Mouse (Mus musculus) embryonic fibroblast, embryonic 13.5 days (primary cell): ENCODE results near the gene Lrrc61.

Experiments used
- CTCF ChIP-seq: IDR thresholded peaks from 2 replicates; pipeline ENCODE4 v1.5.1; 2011; ENCODE audit warnings: mild to moderate bottlenecking, control low read depth, low read length, moderate library complexity, borderline replicate concordance; ENCODE audit not compliant: insufficient read depth
- POLR2A ChIP-seq: IDR thresholded peaks from 2 replicates; pipeline ENCODE4 v1.6.1; 2011; ENCODE audit warnings: low read depth, mild to moderate bottlenecking, control low read depth, low read length, moderate library complexity

- TF ChIP-seq POLR2A (no peak), CTCF (no peak)
Measured at GRCm38 (mm10) chr6:48572014-48572413, 17.4 kb downstream of the Lrrc61 start.
